Mouse (Mus musculus): ENCODE results near the gene Hpdl.
"Not testable (repeated sequence)": the region's sequence is repeated elsewhere in the genome, so short reads cannot be mapped to it uniquely, and the experiment has no call there.

The Hpdl gene

GRCm38 (mm10) chr4:116821694-116822016 lies at the start of gene Hpdl:
Gene Hpdl (minus strand): TSS chr4:116821707.
- in situ Hi-C loops (cut with MboI, MseI) = loop anchor here (10.0 kb wide), 1 partner anchor 313 kb away; the partner anchor contains the start of gene Plk3

GRCm38 (mm10) chr4:116869898-116870297 lies 48.4 kb upstream of the Hpdl start:
- in situ Hi-C loops (cut with MboI, MseI) = no loop called here

- in situ Hi-C loops (cut with MboI, MseI) = no loop called here
Observed at GRCm38 (mm10) chr4:116862023-116862422, 40.5 kb upstream of the Hpdl start.

DNA sequence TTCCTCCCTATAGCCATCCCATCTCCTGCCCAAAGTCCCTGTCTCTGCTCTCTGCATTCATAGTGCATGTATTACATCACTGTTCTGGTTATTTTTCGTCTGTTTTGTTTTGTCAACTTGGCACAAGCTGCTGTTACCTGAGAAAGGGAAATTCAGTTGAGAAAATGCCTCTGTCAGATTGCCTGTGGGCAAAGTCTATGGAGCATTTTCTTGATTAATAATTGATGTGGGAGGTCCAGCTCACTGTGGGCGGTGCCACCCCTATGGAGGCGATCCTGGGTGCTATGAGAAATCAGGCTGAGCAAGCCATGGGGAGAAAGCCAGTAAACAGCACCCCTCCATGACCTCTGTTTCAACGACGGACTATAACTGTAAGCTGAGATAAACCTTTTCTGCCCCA lies 38.2 kb upstream of the Hpdl start:
- in situ Hi-C loops (cut with MboI, MseI) = no loop called here

DNA sequence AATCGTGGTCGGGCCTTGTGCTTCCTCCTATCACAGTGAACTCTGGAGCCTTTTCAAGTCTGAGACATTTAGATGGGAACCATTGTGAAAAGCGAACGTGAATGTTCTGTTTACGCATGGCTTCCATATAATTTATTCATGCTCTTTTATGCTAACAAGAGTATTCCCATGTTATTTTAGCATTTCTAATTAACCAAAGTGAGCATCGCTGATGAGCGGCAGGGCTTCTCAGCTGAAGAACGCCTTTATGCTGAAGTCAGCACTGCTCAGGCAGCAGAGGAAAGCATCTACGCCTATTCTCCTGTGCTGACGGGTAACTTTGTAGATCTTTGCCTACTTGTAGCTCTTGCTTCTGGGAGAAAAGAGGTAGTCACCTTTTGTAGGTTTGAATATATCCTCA lies 35.7 kb upstream of the Hpdl start:
- in situ Hi-C loops (cut with MboI, MseI) = no loop called here

DNA sequence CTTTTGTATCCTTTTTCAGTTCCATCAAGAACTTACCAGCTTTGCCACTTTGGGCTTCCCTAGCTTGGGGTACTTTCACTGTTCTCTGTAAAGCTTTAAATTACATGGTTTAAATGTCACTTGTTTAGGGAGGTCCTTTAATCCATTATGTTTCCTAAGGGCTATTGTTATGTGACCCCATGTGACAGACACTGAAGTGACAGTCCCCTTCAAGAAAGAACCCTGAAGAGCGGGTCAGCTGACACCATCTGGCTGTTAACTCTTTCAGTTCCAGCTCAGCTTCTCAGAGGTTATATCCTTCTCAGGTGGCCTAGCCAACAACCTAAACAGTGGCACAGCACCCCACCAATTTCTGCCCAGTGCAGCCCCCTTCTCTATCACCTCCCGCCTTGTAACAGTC lies 32.8 kb upstream of the Hpdl start:
- in situ Hi-C loops (cut with MboI, MseI) = no loop called here

- in situ Hi-C loops (cut with MboI, MseI) = no loop called here
Observed at GRCm38 (mm10) chr4:116849901-116850300, 28.4 kb upstream of the Hpdl start.

GRCm38 (mm10) chr4:116844324-116844723 lies 22.8 kb upstream of the Hpdl start:
- in situ Hi-C loops (cut with MboI, MseI) = no loop called here

DNA sequence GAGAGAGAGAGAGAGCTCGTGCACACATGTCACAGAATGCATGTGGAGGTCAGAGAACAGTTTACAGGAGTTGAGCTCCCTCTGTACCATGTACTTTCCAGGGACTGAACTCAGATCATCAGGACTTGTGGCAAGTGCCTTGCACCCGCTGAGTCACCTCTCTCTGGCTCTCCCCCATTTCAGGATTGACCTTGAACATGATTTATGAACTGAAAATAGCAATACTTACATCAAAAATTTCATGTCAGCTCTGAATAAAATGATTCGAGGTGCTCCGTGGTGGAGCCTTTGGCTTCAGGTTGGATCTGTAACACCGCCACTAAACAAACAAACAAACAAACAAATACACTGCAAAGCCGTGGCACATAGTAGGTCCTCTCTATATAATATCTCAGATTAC lies 19.3 kb upstream of the Hpdl start:
- in situ Hi-C loops (cut with MboI, MseI) = no loop called here

- in situ Hi-C loops (cut with MboI, MseI) = not testable (repeated sequence)
Observed at GRCm38 (mm10) chr4:116840096-116840495, 18.6 kb upstream of the Hpdl start.

GRCm38 (mm10) chr4:116838999-116839398 lies 17.5 kb upstream of the Hpdl start:
- in situ Hi-C loops (cut with MboI, MseI) = no loop called here

GRCm38 (mm10) chr4:116830070-116830368 lies 8.5 kb upstream of the Hpdl start:
- in situ Hi-C loops (cut with MboI, MseI) = loop anchor here (5.0 kb wide), 1 partner anchor 147 kb away; no protein-coding TSS in a partner anchor

DNA sequence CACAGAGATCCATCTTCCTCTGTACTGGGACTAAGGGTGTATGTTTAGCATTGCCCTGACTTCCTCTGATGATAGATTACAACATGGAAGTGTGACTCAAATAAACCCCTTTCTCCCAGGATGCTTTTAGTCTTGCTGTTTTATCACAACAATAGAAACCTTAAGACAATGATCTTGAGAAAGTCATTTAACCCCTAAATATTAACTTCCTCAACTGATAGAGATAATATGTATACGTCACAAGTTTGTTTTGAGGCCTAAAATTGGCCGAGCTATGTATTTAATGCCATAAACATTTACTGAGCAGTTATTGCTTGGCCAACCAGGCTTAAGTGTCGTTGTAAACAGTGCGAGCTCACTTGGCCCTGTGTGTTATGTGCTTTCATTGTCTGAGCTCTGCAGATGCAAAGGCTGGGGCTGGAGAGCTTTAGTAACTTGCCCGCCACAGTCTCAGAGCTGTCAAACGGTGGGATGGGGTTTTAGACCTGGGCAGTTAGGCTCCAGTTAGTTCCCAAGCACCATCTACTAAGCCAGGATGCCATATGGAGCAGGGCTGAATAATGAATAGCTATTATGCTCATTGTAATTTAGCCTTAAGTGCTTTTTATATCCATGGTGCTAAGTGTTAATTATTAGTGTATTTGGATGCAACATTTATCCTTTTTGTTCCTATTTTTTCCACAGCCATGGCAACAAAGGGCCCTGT lies 8.0 kb upstream of the Hpdl start:
- in situ Hi-C loops (cut with MboI, MseI) = loop anchor here (5.0 to 10.0 kb wide), 2 partner anchors 148 to 305 kb away; partner anchors contain the start of gene Plk3

GRCm38 (mm10) chr4:116827819-116828218 lies 6.3 kb upstream of the Hpdl start:
- in situ Hi-C loops (cut with MboI, MseI) = loop anchor here (10.0 kb wide), 1 partner anchor 307 kb away; the partner anchor contains the start of gene Plk3

DNA sequence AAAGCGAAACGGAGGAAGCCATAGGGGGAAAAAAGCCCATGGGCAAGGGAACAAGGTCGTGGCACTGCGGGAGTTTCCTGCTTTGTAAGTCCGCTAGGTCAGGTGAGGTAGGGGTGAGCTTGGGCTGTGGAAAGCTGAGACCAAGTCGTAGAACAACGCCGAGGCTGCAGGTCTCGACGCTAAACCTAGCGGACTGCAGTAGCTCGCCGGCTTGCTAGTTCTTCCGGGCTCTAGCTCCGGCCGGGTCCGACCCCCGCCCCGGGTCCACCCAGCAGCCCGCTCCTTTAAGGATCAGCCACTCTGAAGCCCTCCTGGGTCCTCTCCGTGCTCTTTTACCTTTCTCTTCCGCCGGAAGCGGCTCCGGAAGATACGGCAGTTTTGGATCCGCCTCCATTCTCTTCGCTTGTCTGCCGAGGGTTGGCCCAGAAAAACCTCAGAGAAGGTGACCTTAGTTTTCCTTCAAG lies 3.1 kb upstream of the Hpdl start:
- in situ Hi-C loops (cut with MboI, MseI) = loop anchor here (10.0 kb wide), 1 partner anchor 310 kb away; the partner anchor contains the start of gene Plk3

GRCm38 (mm10) chr4:116820902-116821693 lies 409 bp downstream of the Hpdl start:
- in situ Hi-C loops (cut with MboI, MseI) = loop anchor here (10.0 kb wide), 1 partner anchor 314 kb away; the partner anchor contains the start of gene Plk3

GRCm38 (mm10) chr4:116819968-116820901 lies 1.3 kb downstream of the Hpdl start:
- in situ Hi-C loops (cut with MboI, MseI) = loop anchor here (10.0 kb wide), 1 partner anchor 315 kb away; the partner anchor contains the start of gene Plk3

- in situ Hi-C loops (cut with MboI, MseI) = no loop called here
Observed at GRCm38 (mm10) chr4:116817486-116817885, 4.0 kb downstream of the Hpdl start.

DNA sequence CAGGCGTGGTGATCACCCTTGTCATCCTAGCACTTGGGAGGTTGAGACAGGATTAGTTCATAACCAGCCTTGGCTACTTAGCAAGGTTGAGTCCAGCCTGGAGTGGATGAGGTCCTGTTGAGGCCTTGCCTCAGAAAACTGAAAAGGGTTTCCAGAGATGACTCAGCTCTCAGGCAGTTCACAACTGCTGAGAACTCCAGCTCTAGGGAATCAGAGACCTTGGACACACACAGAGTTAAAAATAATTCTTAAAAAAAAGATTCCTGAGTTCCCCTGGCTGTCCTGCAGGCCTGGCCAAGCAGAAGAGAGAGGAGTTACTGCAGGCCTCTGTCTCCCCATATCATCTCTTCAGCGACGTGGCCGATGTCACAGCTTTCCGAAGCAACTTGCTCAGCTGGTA lies 6.2 kb downstream of the Hpdl start:
- in situ Hi-C loops (cut with MboI, MseI) = no loop called here

DNA sequence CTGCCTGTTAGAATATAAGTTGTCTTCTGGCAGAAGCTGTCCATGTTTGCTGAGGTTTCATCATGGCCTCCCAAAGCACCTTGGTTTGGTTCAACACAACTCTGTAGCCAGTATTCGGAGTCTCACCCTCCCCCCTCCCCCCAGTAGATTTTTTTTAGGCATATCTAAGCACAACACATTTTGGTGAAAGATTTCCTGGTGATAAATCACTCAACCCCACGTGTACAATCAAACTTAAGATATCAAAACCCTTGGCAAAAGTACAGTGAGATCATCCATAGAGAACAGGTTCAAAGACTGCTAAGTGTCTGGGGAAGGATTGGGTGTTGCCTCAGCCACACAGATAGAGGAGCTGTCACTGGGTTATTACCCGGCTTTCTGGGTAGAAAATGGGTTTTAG lies 10.5 kb downstream of the Hpdl start:
- in situ Hi-C loops (cut with MboI, MseI) = no loop called here
